ENCODE assay signal across 8 mouse cellular contexts in genomic region chr15:99664600-99665451, GRCm38 (mm10). TPM values are rescaled to one million over a fixed set of nuclear protein-coding genes. Genes with fewer than 3 reads are reported as not detected.
DNase-seq lines count a peak whose midpoint lies in the region; ATAC-seq and TF ChIP-seq lines count a peak whose summit lies in the region.

No protein-coding gene starts in this region.

- ATAC-seq in granulocyte monocyte progenitor cell, adult 5-6 weeks (replicated peaks; ENCODE audit: poor library complexity, severe bottlenecking): peak; percentile 92
- ATAC-seq in kidney, embryonic 16.5 days (ENCODE audit: low FRiP score, low TSS enrichment): peak; percentile 53
- ATAC-seq in liver, embryonic 12.5 days: peak; percentile 97

- H3K79me3 ChIP-seq in C2C12 (ENCODE audit: low read depth): no peaks in the 10 kb centered on the region

- H3K4me3 ChIP-seq in C2C12 (ENCODE audit: insufficient read depth, poor library complexity, severe bottlenecking): peak overlapping the region; percentile 12
- H3K4me3 ChIP-seq in kidney, embryonic 16.5 days (ENCODE audit: low read length): peak overlapping the region; percentile 47
- peak overlapping the region; percentile 39 for H3K4me3 ChIP-seq in liver, embryonic 12.5 days

- WGBS in kidney, embryonic 16.5 days: under 1% methylated on average over 43 of the region's 52 CpGs
- WGBS in liver, embryonic 12.5 days (ENCODE audit: insufficient replicate concordance): under 1% methylated on average over 51 of the region's 52 CpGs

- no peak for TF ChIP-seq CTCF in C2C12 (IDR thresholded peaks at IDR 0.05; ENCODE audit: control insufficient read depth, insufficient read depth, insufficient read length)

- DNase-seq in adrenal gland, adult 2 months: peak; percentile 71
- peak; percentile 72 for DNase-seq in embryo, embryonic 11 days
- peak; percentile 59 to 64 for DNase-seq in monocyte, adult 2 months (ENCODE audit: low read depth in 1 of 2, low spot score in 2 of 2)
- DNase-seq in urinary bladder, postnatal 25 days (ENCODE audit: low spot score): peak; percentile 38

- H3K4me2 ChIP-seq in kidney, embryonic 16.5 days (replicated peaks; ENCODE audit: low read depth, low read length): peak overlapping the region; percentile 87
- H3K4me2 ChIP-seq in liver, embryonic 12.5 days: peak overlapping the region; percentile 72

- peaks cover 10% of the 10 kb centered on the region for H3K27me3 ChIP-seq in C2C12 (ENCODE audit: control insufficient read depth, insufficient read depth, insufficient read length)
- peaks cover 36% of the 10 kb centered on the region for H3K27me3 ChIP-seq in kidney, embryonic 16.5 days (ENCODE audit: insufficient read depth, low read length)
- peaks cover 96% of the 10 kb centered on the region for H3K27me3 ChIP-seq in liver, embryonic 12.5 days (replicated peaks)

- peak overlapping the region; percentile 57; the same call in 1 of the 2 replicates for H3K9ac ChIP-seq in kidney, embryonic 16.5 days (replicated peaks; ENCODE audit: low read length)
- peak overlapping the region; percentile 46; the same call in 1 of the 2 replicates for H3K9ac ChIP-seq in liver, embryonic 12.5 days

- no peak overlapping the region for H3K27ac ChIP-seq in kidney, embryonic 16.5 days (ENCODE audit: low read length)
- H3K27ac ChIP-seq in liver, embryonic 12.5 days: peak overlapping the region; percentile 62; the same call in 1 of the 2 replicates

- H3K9me3 ChIP-seq in kidney, embryonic 16.5 days (ENCODE audit: low read length): peaks cover 4% of the 10 kb centered on the region; the same call in 1 of the 2 replicates
- peaks cover 4% of the 10 kb centered on the region; the same call in 1 of the 2 replicates for H3K9me3 ChIP-seq in liver, embryonic 12.5 days (replicated peaks)

- peaks cover 20% of the 10 kb centered on the region for H3K4me1 ChIP-seq in kidney, embryonic 16.5 days (ENCODE audit: insufficient read depth, low read length)
- peaks cover 46% of the 10 kb centered on the region for H3K4me1 ChIP-seq in liver, embryonic 12.5 days

- no peaks in the 10 kb centered on the region for H3K79me2 ChIP-seq in C2C12 (ENCODE audit: control insufficient read depth, insufficient read depth)

- H3ac ChIP-seq in C2C12 (ENCODE audit: control insufficient read depth, insufficient read length, low read depth): peak overlapping the region; percentile 3

- no peaks in the 10 kb centered on the region for H3K36me3 ChIP-seq in C2C12 (ENCODE audit: control insufficient read depth, insufficient read depth)
- no peaks in the 10 kb centered on the region for H3K36me3 ChIP-seq in kidney, embryonic 16.5 days (ENCODE audit: insufficient read depth, low read length)
- no peaks in the 10 kb centered on the region for H3K36me3 ChIP-seq in liver, embryonic 12.5 days

TF ChIP-seq in C2C12, 6 proteins besides CTCF, POLR2A, EP300 and RAD21:
- no peak for TF ChIP-seq MYOG (IDR thresholded peaks at IDR 0.05; ENCODE audit: control insufficient read depth, extremely low read depth, insufficient read length)
- TF ChIP-seq CEBPB (IDR thresholded peaks at IDR 0.05; ENCODE audit: low read depth): peak; percentile 72
- TF ChIP-seq MAX (IDR thresholded peaks at IDR 0.05): no peak
- no peak for TF ChIP-seq USF1 (IDR thresholded peaks at IDR 0.05; ENCODE audit: low read depth)
- TF ChIP-seq FOSL1 (IDR thresholded peaks at IDR 0.05; ENCODE audit: insufficient read depth, low read length, poor library complexity, severe bottlenecking): no peak
- TF ChIP-seq MYOD1 (IDR thresholded peaks at IDR 0.05; ENCODE audit: control insufficient read depth, insufficient read length, low read depth): no peak

RNA-seq across cellular contexts. Expression of gene Asic1, which starts 5.3 kb away (rescaled TPM):
- 2.2 TPM for polyA plus RNA-seq in C2C12 (2012; fragmentation: generic; extraction: Trizol)
- total RNA-seq in adrenal gland, adult 2 months (2021): under 1 TPM; 0.59 to 0.72 TPM
- polyA plus RNA-seq in adrenal gland, adult 2 months (2012; rRNA removed): 0.37 and 0.71 TPM in 2 replicates
- total RNA-seq in granulocyte monocyte progenitor cell, adult 5-6 weeks (2014; fragmentation: Nextera tagmentation): not detected in 2 replicates
- not detected in 2 replicates for total RNA-seq in granulocyte monocyte progenitor cell, adult 5-6 weeks (2017)
- polyA plus RNA-seq in kidney, embryonic 16.5 days (2015; fragmentation: Nextera tagmentation; extraction: Ambion mirVana): 1.7 TPM in 2 replicates
- polyA plus RNA-seq in liver, embryonic 12.5 days (2016; fragmentation: Nextera tagmentation; extraction: Ambion mirVana): 1.8 and 2.0 TPM in 2 replicates

RNA-seq across cellular contexts. Expression of gene Racgap1, which starts 13.4 kb away (rescaled TPM):
- 175 TPM for polyA plus RNA-seq in C2C12 (2012; fragmentation: generic; extraction: Trizol)
- total RNA-seq in adrenal gland, adult 2 months (2021): 1 to 10 TPM; 2.8 to 3.7 TPM
- polyA plus RNA-seq in adrenal gland, adult 2 months (2012; rRNA removed): 2.6 and 2.7 TPM in 2 replicates
- total RNA-seq in granulocyte monocyte progenitor cell, adult 5-6 weeks (2014; fragmentation: Nextera tagmentation): 47.0 and 75.5 TPM in 2 replicates
- total RNA-seq in granulocyte monocyte progenitor cell, adult 5-6 weeks (2017): 76.4 and 80.0 TPM in 2 replicates
- polyA plus RNA-seq in kidney, embryonic 16.5 days (2015; fragmentation: Nextera tagmentation; extraction: Ambion mirVana): 143 and 157 TPM in 2 replicates
- 93.4 and 96.3 TPM in 2 replicates for polyA plus RNA-seq in liver, embryonic 12.5 days (2016; fragmentation: Nextera tagmentation; extraction: Ambion mirVana)

RNA-seq across cellular contexts. Expression of gene Smarcd1, which starts 37.1 kb away (rescaled TPM):
- 28.6 TPM for polyA plus RNA-seq in C2C12 (2012; fragmentation: generic; extraction: Trizol)
- 10 to 100 TPM; 37.6 to 53.6 TPM for total RNA-seq in adrenal gland, adult 2 months (2021)
- 74.6 and 76.9 TPM in 2 replicates for polyA plus RNA-seq in adrenal gland, adult 2 months (2012; rRNA removed)
- total RNA-seq in granulocyte monocyte progenitor cell, adult 5-6 weeks (2014; fragmentation: Nextera tagmentation): 29.8 and 34.7 TPM in 2 replicates
- total RNA-seq in granulocyte monocyte progenitor cell, adult 5-6 weeks (2017): 16.3 and 28.0 TPM in 2 replicates
- 49.8 and 56.3 TPM in 2 replicates for polyA plus RNA-seq in kidney, embryonic 16.5 days (2015; fragmentation: Nextera tagmentation; extraction: Ambion mirVana)
- 12.2 and 12.6 TPM in 2 replicates for polyA plus RNA-seq in liver, embryonic 12.5 days (2016; fragmentation: Nextera tagmentation; extraction: Ambion mirVana)

RNA-seq across cellular contexts. Expression of gene Gm17349, which starts 40.5 kb away (rescaled TPM):
- polyA plus RNA-seq in C2C12 (2012; fragmentation: generic; extraction: Trizol): not detected
- 10 to 100 TPM; 22.1 to 33.4 TPM for total RNA-seq in adrenal gland, adult 2 months (2021)
- polyA plus RNA-seq in adrenal gland, adult 2 months (2012; rRNA removed): 111 and 156 TPM in 2 replicates
- total RNA-seq in granulocyte monocyte progenitor cell, adult 5-6 weeks (2014; fragmentation: Nextera tagmentation): not detected in 2 replicates
- total RNA-seq in granulocyte monocyte progenitor cell, adult 5-6 weeks (2017): not detected in 2 replicates
- polyA plus RNA-seq in kidney, embryonic 16.5 days (2015; fragmentation: Nextera tagmentation; extraction: Ambion mirVana): not detected in 2 replicates
- polyA plus RNA-seq in liver, embryonic 12.5 days (2016; fragmentation: Nextera tagmentation; extraction: Ambion mirVana): not detected in 2 replicates

RNA-seq across cellular contexts. Expression of gene Gpd1, which starts 52.5 kb away (rescaled TPM):
- polyA plus RNA-seq in C2C12 (2012; fragmentation: generic; extraction: Trizol): 0.64 TPM
- 1,000 to 10,000 TPM; 1,060 to 1,239 TPM for total RNA-seq in adrenal gland, adult 2 months (2021)
- polyA plus RNA-seq in adrenal gland, adult 2 months (2012; rRNA removed): 708 and 828 TPM in 2 replicates
- total RNA-seq in granulocyte monocyte progenitor cell, adult 5-6 weeks (2014; fragmentation: Nextera tagmentation): 0.68 and 0.86 TPM in 2 replicates
- 0.10 and 0.34 TPM in 2 replicates for total RNA-seq in granulocyte monocyte progenitor cell, adult 5-6 weeks (2017)
- 45.4 and 46.1 TPM in 2 replicates for polyA plus RNA-seq in kidney, embryonic 16.5 days (2015; fragmentation: Nextera tagmentation; extraction: Ambion mirVana)
- 7.5 and 8.0 TPM in 2 replicates for polyA plus RNA-seq in liver, embryonic 12.5 days (2016; fragmentation: Nextera tagmentation; extraction: Ambion mirVana)

Comparison
In these comparisons a context has a peak if more than half of its experiments do, and no peak if none do; other contexts are left out.
1. RNA of gene Racgap1, which starts 13.4 kb away (polyA plus RNA-seq): 175 TPM in C2C12 (single experiment), 143 to 157 TPM in kidney, embryonic 16.5 days and 93.4 to 96.3 TPM in liver, embryonic 12.5 days; 2.6 to 2.7 TPM in adrenal gland, adult 2 months; every median in the first group is over 10 times any median in the second.
2. Peak in every context shown above with its lines, with median percentiles within 50 percentile points of each other: H3K4me3 ChIP-seq, DNase-seq and ATAC-seq.